10 mouse cellular contexts compared by ENCODE assay signal in the genomic region with DNA sequence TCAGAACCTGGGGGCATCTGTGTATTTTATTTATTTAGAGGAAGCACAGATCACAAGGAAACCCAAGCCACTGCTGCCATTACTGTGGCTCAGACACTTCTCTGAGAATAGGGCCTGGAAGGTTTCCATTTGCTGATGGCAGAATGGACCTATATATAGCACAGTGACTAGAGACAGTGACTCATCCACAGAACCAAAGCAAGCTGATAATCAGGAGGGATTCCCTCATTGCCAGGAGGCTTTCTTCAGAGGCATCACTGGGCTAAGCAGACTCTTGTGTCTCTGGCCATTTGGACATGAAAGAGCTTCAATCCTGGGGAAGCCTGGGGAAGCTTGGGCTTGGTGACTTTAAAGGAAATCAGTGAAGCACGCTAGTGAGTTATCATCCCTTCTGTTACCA.
DNase-seq lines count a peak whose midpoint lies in the region; ATAC-seq lines count a peak whose summit lies in the region.
"Had no signal": no experiment of that assay in that cellular context is flagged by ENCODE, and none has a peak within 500 bp of the region (broad histone marks: within the 10 kb centered on the region; RNA-seq: fewer than 3 reads in every experiment).

No protein-coding gene starts in this region.

- H3K9me3 ChIP-seq in limb, embryonic 10.5 days (replicated peaks), result no peaks in the 10 kb centered on the region
- H3K9me3 ChIP-seq in kidney, embryonic 16.5 days (ENCODE audit: low read length), result no peaks in the 10 kb centered on the region

- H3K27ac ChIP-seq in limb, embryonic 10.5 days, result no peak overlapping the region
- no peak overlapping the region for H3K27ac ChIP-seq in kidney, embryonic 16.5 days (ENCODE audit: low read length)

- no peaks in the 10 kb centered on the region for H3K36me3 ChIP-seq in limb, embryonic 10.5 days
- no peaks in the 10 kb centered on the region for H3K36me3 ChIP-seq in kidney, embryonic 16.5 days (ENCODE audit: insufficient read depth, low read length)

- peaks cover 25% of the 10 kb centered on the region for H3K4me1 ChIP-seq in limb, embryonic 10.5 days
- 0 out of 2 replicates have a peak, but pooled peaks cover 6% of the 10 kb centered on the region for H3K4me1 ChIP-seq in kidney, embryonic 16.5 days (ENCODE audit: insufficient read depth, low read length)

- H3K9ac ChIP-seq in kidney, embryonic 16.5 days (replicated peaks; ENCODE audit: low read length), result no peak overlapping the region

- H3K4me2 ChIP-seq in kidney, embryonic 16.5 days (replicated peaks; ENCODE audit: low read depth, low read length), result no peak overlapping the region

- no peak overlapping the region for H3K4me3 ChIP-seq in limb, embryonic 10.5 days
- H3K4me3 ChIP-seq in kidney, embryonic 16.5 days (ENCODE audit: low read length), result no peak overlapping the region

- DNase-seq in frontal cortex, adult 2 months (ENCODE audit: extremely low spot score in 1 of 2, low spot score in 1 of 2), result peak; percentile 50 to 79
- DNase-seq in frontal cortex, postnatal 10 days (ENCODE audit: low spot score in 2 of 2), result no peak
- peak; percentile 13 for DNase-seq in 416B (ENCODE audit: low read depth)
- DNase-seq in cerebellum, adult 9-10 months, result peak; percentile 50
- peak; percentile 31 to 55 for DNase-seq in layer of hippocampus, postnatal 14 days (ENCODE audit: low spot score in 2 of 2)
- no peak for DNase-seq in limb, embryonic 10.5 days (ENCODE audit: low spot score)
- no peak for DNase-seq in urinary bladder, postnatal 25 days (ENCODE audit: low spot score)
- DNase-seq: lung, adult 18-20 months had no signal

- no peak for ATAC-seq in kidney, embryonic 16.5 days (ENCODE audit: low FRiP score, low TSS enrichment)
- ATAC-seq: midbrain, embryonic 16.5 days had no signal

- WGBS in limb, embryonic 10.5 days, result 32% methylated on average over 1 of the region's 1 CpGs
- 28% methylated on average over 1 of the region's 1 CpGs for WGBS in kidney, embryonic 16.5 days

- no peaks in the 10 kb centered on the region for H3K27me3 ChIP-seq in limb, embryonic 10.5 days (ENCODE audit: low read depth, poor library complexity, severe bottlenecking)
- H3K27me3 ChIP-seq in kidney, embryonic 16.5 days (ENCODE audit: insufficient read depth, low read length), result no peaks in the 10 kb centered on the region

Comparison
In these comparisons a context has a peak if more than half of its experiments do, and no peak if none do; other contexts are left out.
1. DNase-seq: peak in frontal cortex, adult 2 months (2 of 2), 416B (single experiment), cerebellum, adult 9-10 months (single experiment) and layer of hippocampus, postnatal 14 days (2 of 2); none in frontal cortex, postnatal 10 days (0 of 2), limb, embryonic 10.5 days (single experiment) and urinary bladder, postnatal 25 days (single experiment).